7 mouse cellular contexts compared by ENCODE assay signal in genomic region chr3:103927511-103927910, GRCm38 (mm10). TPM values are rescaled to one million over a fixed set of nuclear protein-coding genes. Genes with fewer than 3 reads are reported as not detected.
DNase-seq lines count a peak whose midpoint lies in the region; ATAC-seq lines count a peak whose summit lies in the region.

No protein-coding gene starts in this region.

- peaks cover 6% of the 10 kb centered on the region for H3K36me3 ChIP-seq in hindbrain, embryonic 14.5 days (replicated peaks; ENCODE audit: control insufficient read depth, insufficient read depth)
- peaks cover 38% of the 10 kb centered on the region for H3K36me3 ChIP-seq in hindbrain, embryonic 10.5 days
- peaks cover 12% of the 10 kb centered on the region for H3K36me3 ChIP-seq in forebrain, embryonic 15.5 days

- H3K27ac ChIP-seq in hindbrain, embryonic 14.5 days: 0 out of 2 replicates have a peak overlapping the region, but pooled peaks have one; percentile 53
- H3K27ac ChIP-seq in hindbrain, embryonic 10.5 days: no peak overlapping the region
- H3K27ac ChIP-seq in forebrain, embryonic 15.5 days (replicated peaks): 0 out of 2 replicates have a peak overlapping the region, but pooled peaks have one; percentile 11

- H3K4me2 ChIP-seq in hindbrain, embryonic 14.5 days (replicated peaks): 0 out of 2 replicates have a peak overlapping the region, but pooled peaks have one; percentile 7
- H3K4me2 ChIP-seq in forebrain, embryonic 15.5 days (replicated peaks): no peak overlapping the region

- no peak overlapping the region; the same call in 1 of the 2 replicates for H3K9ac ChIP-seq in hindbrain, embryonic 14.5 days
- H3K9ac ChIP-seq in forebrain, embryonic 15.5 days (replicated peaks): no peak overlapping the region

- H3K27me3 ChIP-seq in hindbrain, embryonic 14.5 days (ENCODE audit: control insufficient read depth, insufficient read depth, low read length): no peaks in the 10 kb centered on the region
- H3K27me3 ChIP-seq in hindbrain, embryonic 10.5 days (ENCODE audit: insufficient read depth, poor library complexity, severe bottlenecking): no peaks in the 10 kb centered on the region
- H3K27me3 ChIP-seq in forebrain, embryonic 15.5 days: no peaks in the 10 kb centered on the region

- ATAC-seq in hindbrain, embryonic 14.5 days (ENCODE audit: low FRiP score): no peak
- no peak for ATAC-seq in forebrain, embryonic 15.5 days (replicated peaks)
- peak; percentile 73; the same call in 1 of the 2 replicates for ATAC-seq in monocyte, adult 5-6 weeks (replicated peaks; ENCODE audit: insufficient number of reproducible peaks, low FRiP score, low TSS enrichment, poor library complexity, severe bottlenecking)

- no peaks in the 10 kb centered on the region for H3K9me3 ChIP-seq in hindbrain, embryonic 14.5 days (ENCODE audit: control insufficient read depth, low read length)
- H3K9me3 ChIP-seq in hindbrain, embryonic 10.5 days: no peaks in the 10 kb centered on the region
- no peaks in the 10 kb centered on the region for H3K9me3 ChIP-seq in forebrain, embryonic 15.5 days

- H3K4me3 ChIP-seq in hindbrain, embryonic 14.5 days (replicated peaks; ENCODE audit: low read length): no peak overlapping the region
- no peak overlapping the region for H3K4me3 ChIP-seq in hindbrain, embryonic 10.5 days
- no peak overlapping the region for H3K4me3 ChIP-seq in forebrain, embryonic 15.5 days

- no peak for DNase-seq in hindbrain, embryonic 14.5 days (ENCODE audit: low spot score)
- DNase-seq in hindbrain, embryonic 10.5 days (ENCODE audit: low spot score): no peak
- peak; percentile 32 for DNase-seq in R1 (ENCODE audit: low read depth, low spot score)
- no peak for DNase-seq in right cerebral cortex, postnatal 4 days
- no peak for DNase-seq in left cerebral cortex, adult 8-10 months (ENCODE audit: low spot score in 2 of 2)

- 38% methylated on average over 6 of the region's 6 CpGs for WGBS in hindbrain, embryonic 14.5 days
- 62% methylated on average over 6 of the region's 6 CpGs for WGBS in hindbrain, embryonic 10.5 days
- 19% methylated on average over 6 of the region's 6 CpGs for WGBS in forebrain, embryonic 15.5 days

- peaks cover 16% of the 10 kb centered on the region for H3K4me1 ChIP-seq in hindbrain, embryonic 14.5 days (replicated peaks; ENCODE audit: control insufficient read depth, insufficient read depth, low read length)
- H3K4me1 ChIP-seq in hindbrain, embryonic 10.5 days (replicated peaks): peaks cover 4% of the 10 kb centered on the region
- H3K4me1 ChIP-seq in forebrain, embryonic 15.5 days: peaks cover 19% of the 10 kb centered on the region

RNA-seq across cellular contexts. Expression of gene Rsbn1, which starts 13.6 kb away (rescaled TPM):
- polyA plus RNA-seq in hindbrain, embryonic 14.5 days (2014; fragmentation: Nextera tagmentation; extraction: Ambion mirVana): 24.6 and 25.0 TPM in 2 replicates
- 13.1 and 14.7 TPM in 2 replicates for polyA plus RNA-seq in hindbrain, embryonic 10.5 days (2016; fragmentation: Nextera tagmentation; extraction: Ambion mirVana)
- 25.6 and 27.0 TPM in 2 replicates for polyA plus RNA-seq in forebrain, embryonic 15.5 days (2015; fragmentation: Nextera tagmentation; extraction: Ambion mirVana)
- total RNA-seq in monocyte, adult 5-6 weeks (2017): 39.6 to 51.5 TPM (median 41.7 TPM) in 3 replicates
- total RNA-seq in left cerebral cortex, adult 8-10 months (2022): 10 to 100 TPM; 22.6 to 27.1 (median 23.5) TPM

RNA-seq across cellular contexts. Expression of gene Phtf1, which starts 40.4 kb away (rescaled TPM):
- polyA plus RNA-seq in hindbrain, embryonic 14.5 days (2014; fragmentation: Nextera tagmentation; extraction: Ambion mirVana): 33.8 and 36.9 TPM in 2 replicates
- 34.5 TPM in 2 replicates for polyA plus RNA-seq in hindbrain, embryonic 10.5 days (2016; fragmentation: Nextera tagmentation; extraction: Ambion mirVana)
- polyA plus RNA-seq in forebrain, embryonic 15.5 days (2015; fragmentation: Nextera tagmentation; extraction: Ambion mirVana): 26.9 and 28.9 TPM in 2 replicates
- total RNA-seq in monocyte, adult 5-6 weeks (2017): 10.3 to 33.4 TPM (median 19.3 TPM) in 3 replicates
- 10 to 100 TPM; 40.9 to 44.9 (median 43.4) TPM for total RNA-seq in left cerebral cortex, adult 8-10 months (2022)
